Mouse (Mus musculus): ENCODE data around the gene Adm2. TPM values are rescaled to one million over a fixed set of nuclear protein-coding genes. Genes with fewer than 3 reads are reported as not detected.

The Adm2 gene
- not detected for total RNA-seq (2021)
- long read RNA-seq, experiment 1: 0 reads
- long read RNA-seq, experiment 2: 0 reads

DNA sequence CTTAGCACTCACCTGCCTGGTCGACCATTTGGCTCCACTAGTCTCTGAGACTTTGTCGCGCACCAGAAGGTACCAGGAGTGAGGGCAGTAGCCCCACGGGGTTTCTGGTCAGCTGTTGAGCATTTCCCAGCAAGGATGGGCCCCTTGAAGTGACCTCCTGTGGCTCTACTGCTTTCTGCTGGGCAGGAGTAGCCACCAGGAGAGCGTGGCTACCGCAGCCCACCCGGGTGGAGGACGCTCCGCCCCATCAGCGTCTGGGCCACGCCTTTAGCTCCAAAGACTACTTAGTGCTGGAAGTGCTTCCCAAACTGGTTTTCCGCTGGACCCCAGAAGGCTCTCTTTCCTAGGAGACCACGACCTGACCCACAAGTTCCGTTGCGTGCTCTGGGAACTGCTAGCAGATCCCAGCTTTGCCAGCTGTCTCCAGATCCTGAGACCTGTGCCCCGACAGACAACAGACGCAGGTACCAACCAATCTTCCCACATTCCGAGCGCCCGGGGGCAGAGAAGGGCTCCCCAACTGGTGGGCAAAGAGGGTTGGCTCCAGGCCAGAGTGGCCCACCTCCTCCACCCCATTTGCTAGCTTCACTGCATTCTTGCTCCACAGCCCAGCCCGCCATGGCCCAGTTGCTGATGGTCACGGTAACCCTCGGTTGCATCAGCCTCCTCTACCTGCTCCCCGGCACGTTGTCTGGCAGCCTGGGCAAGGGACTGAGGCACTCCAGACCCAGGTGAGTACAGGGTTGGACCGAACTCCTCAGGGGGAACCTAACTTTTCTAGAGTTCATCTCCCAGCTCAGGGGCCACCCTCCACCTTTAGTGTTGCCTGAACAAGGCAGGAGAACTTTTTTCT is at the start of gene Adm2:
Gene Adm2 (plus strand): TSS at position 51 of the 853 bp plus-strand sequence.
- intact Hi-C loops (cut with DNase I): no loop called here
- DNase-seq: no peak

- intact Hi-C loops (cut with DNase I): no loop called here
Observed at GRCm38 (mm10) chr15:89275497-89275896, 47.0 kb upstream of the Adm2 start.

GRCm38 (mm10) chr15:89277366-89277765 is 45.2 kb upstream of the Adm2 start:
- intact Hi-C loops (cut with DNase I): no loop called here

More at GRCm38 (mm10) chr15:89275497-89275896, 47.0 kb upstream of the Adm2 start:
- no peak for DNase-seq

DNA sequence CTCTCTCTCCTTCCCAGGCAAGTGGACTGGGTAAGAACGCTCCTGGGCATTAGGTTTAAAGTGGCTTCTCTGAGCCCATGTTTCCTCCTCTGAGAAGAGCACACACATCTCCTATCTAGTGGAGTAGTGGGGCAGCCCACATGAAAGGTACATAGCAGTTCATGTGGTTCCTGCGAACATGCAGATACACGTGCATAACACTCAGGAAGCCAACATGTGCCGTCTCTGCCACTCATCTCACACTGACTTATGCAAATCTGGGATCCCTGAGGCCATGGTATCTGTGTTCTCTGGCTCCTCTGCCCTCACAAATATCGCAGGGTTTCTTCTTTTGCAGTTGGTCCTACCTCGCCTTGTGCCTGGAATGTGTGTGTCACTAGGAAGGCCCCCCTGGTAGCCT is 40.0 kb upstream of the Adm2 start:
- DNase-seq: no peak
- intact Hi-C loops (cut with DNase I): no loop called here

More at GRCm38 (mm10) chr15:89277366-89277765, 45.2 kb upstream of the Adm2 start:
- DNase-seq: no peak

DNA sequence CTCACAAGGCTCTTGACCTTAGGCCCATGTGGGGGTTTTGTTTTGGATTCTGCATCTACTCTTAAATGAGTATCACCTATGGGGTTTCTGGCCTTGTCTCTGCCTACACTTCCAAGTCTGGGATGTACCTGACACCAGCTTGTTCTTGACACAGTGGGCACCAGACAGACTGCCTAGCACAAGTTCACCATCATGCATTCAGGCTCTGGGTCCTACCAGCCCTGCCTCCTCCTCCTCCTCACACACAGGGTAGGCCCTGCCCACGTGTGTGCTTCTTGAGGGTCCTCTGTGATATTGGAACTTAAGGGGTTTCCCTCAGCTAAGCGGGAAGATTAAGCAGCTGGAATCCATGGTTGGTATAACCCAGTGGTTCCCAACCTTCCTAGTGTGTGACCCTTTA is 38.4 kb upstream of the Adm2 start:
- intact Hi-C loops (cut with DNase I): no loop called here

DNA sequence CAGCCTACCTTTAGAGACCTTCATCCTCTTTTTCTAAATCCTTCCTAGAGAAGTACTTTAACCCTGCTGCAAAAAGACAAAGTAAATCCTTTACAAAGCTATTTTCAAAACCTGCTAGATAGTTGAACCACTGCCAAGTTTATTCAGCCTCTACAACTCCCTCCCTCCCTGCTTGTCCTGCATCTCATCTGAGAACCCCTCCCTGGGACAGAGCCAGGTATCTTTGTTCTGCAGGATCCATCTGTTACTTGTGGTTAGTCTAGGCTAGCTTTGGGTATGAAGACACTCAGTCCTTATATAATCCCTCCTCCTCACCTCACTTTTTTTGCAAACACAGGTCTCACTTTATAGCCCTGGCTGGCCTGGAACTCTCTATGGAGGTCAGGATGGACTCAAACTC is 37.5 kb upstream of the Adm2 start:
- DNase-seq: no peak
- intact Hi-C loops (cut with DNase I): no loop called here

More for the DNA sequence above, 38.4 kb upstream of the Adm2 start:
- DNase-seq: peak in 1 of 2 experiments; percentile 2

DNA sequence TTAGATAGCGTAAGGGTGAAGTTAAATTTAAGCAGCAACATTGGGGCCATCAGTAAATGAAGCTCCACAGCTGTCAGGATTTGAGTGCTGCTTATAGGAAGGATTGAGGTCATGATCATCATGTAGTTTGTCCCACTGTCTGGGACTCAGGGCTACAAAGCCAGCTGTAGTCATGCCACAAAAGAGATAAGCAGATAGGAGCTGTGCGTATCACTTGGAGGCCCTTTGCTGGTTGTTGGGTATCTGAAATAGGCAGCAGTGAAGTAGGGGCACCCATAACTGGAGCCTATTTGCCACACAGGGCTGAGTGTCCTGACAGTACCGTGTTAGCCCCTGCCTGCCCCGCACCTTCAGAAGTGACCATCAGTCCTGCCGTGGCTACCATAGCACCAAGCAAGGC is 37.0 kb upstream of the Adm2 start:
- no peak for DNase-seq
- intact Hi-C loops (cut with DNase I): no loop called here

DNA sequence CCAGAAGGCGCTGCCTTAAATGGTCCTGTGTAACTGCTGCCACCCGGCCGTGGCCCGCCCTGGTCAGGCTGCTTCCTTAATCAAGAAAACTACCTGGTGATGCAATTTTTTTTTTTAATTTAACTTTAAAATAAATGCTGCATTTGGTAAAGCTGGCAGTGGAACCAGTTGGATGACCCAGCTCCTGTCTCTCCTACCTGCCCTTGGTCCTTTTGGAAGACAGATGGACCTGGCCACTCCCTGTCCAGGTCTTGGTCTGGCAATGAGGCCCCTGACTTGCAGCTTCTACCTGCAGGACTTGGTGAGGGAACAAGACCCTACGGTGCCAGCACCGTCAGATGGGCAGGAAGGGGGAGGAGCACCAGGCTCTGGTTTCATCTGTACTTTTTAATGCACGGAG is 36.4 kb upstream of the Adm2 start:
- intact Hi-C loops (cut with DNase I): no loop called here
- DNase-seq: no peak

DNA sequence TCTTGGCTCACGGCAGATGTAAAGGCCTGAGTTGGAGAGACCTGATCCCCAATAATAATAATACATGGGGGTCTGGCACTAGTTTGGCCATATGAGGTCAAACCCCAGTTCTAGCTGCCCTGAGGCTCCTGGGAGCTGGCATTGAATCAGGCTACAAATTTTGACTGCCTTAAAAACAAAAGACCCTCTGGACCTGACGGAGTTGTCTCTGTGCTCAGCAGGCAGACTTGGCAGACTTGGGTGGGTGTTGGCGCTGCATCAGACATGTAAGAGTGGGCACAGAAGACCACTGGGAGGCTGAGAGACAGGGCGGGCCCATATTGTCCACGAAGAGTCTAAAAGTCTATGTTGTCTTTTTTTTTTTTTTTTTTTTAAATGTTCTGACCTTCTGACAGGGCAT is 35.9 kb upstream of the Adm2 start:
- intact Hi-C loops (cut with DNase I): no loop called here
- no peak for DNase-seq

DNA sequence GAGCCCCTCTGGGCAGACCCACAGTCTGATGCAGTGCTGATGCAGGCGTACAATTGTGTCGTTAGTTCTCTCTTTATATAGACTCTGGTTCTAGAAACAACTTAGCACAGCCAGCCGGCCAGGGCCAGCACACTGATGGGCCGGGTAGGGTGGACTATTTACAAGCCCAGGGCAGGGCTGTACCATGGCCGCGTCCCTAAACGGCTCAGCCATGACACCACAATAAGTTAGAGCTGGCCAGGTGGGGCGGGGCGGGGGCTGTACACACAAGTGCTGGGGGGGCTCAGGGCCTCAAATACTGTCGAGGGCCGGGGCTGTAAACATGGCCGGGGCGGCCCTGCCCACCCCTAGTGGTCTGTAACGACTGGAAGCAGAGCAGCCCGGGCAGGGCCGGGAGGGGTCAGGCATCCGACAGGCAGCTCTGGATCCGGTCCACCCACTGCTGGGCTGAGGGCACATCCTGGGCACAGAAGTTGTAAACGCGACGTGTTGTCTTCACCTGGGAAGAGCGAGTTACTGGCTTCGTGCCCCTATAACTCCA is 34.2 kb upstream of the Adm2 start:
- DNase-seq: no peak
- intact Hi-C loops (cut with DNase I): no loop called here

DNA sequence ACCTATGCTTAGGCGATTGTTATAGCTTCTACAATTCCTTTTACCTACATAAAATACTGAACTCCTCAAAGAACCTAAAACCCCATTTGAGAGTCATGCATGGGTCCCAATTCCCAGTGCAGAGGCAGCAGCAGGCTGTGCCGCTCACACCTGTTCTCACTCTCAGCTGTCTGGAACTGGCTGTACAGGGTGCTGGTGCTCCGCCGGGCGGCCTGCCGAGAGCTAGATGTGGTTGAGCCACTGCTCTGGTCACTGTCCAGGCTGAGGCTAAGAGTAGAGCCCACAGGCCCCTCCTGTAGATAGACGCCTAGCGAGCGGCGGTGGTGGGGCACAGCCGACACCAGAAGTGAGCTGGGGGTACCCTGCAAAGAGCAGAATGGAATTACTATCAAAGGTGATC is 33.1 kb upstream of the Adm2 start:
- intact Hi-C loops (cut with DNase I): no loop called here

GRCm38 (mm10) chr15:89291521-89291920 is 31.0 kb upstream of the Adm2 start:
- DNase-seq: no peak
- intact Hi-C loops (cut with DNase I): no loop called here

More for the DNA sequence above, 33.1 kb upstream of the Adm2 start:
- DNase-seq: no peak

DNA sequence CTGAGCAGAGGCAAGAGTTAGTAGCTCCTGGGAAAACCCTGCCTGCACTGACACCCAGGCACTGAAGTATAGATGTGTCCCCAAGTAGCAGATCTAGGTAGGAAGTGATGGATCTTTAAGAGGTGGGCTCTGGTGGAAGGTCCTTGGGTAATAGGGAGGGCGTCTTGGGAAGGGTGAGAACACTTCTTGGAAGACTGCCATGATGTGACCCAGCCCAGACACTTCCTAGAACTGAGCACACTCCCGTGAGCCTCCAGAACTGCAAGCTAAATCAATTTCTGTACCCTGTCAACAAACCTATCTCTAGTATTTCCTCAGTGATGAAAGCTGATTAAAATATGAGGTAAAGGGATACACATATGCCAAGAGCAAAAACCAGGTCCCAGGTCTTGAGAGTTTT is 29.7 kb upstream of the Adm2 start:
- intact Hi-C loops (cut with DNase I): no loop called here

GRCm38 (mm10) chr15:89293778-89294177 is 28.7 kb upstream of the Adm2 start:
- no peak for DNase-seq
- intact Hi-C loops (cut with DNase I): no loop called here

More for the DNA sequence above, 29.7 kb upstream of the Adm2 start:
- DNase-seq: no peak

DNA sequence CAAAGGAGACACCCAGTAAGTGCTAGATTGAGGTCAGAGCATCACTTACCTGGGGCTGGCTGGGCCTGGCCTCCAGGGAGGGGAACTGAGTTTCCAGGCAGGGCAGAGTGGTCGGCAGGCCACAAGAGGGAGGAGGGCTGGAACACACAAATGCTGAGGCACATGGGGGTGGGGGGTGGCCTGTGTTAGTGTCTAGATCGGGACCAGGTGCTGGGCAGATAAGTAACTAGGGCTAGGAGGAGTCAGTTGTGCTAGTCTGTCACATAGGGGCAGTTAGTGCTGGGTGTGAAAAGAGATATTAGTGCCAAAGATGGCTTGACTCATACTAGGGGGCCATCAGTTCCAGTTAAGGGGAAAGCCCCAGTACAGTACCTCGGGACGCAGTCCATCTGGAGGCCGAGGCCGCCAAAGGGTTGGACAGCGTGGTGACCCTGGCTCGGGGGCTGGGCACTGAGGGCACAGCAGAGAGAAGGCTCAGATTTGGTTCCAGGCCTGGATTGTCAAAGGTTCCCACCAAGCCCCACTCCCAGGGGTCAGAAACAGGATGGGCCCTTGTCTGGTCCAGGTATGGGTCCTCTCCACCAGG is 26.8 kb upstream of the Adm2 start:
- intact Hi-C loops (cut with DNase I): no loop called here
- DNase-seq: no peak

- peak in 1 of 2 experiments; percentile 45 for DNase-seq
- intact Hi-C loops (cut with DNase I): no loop called here
Observed at GRCm38 (mm10) chr15:89296465-89296864, 26.1 kb upstream of the Adm2 start.

GRCm38 (mm10) chr15:89297695-89298094 is 24.8 kb upstream of the Adm2 start:
- intact Hi-C loops (cut with DNase I): no loop called here
- DNase-seq: no peak

GRCm38 (mm10) chr15:89300180-89300579 is 22.3 kb upstream of the Adm2 start:
- intact Hi-C loops (cut with DNase I): no loop called here
- DNase-seq: no peak

DNA sequence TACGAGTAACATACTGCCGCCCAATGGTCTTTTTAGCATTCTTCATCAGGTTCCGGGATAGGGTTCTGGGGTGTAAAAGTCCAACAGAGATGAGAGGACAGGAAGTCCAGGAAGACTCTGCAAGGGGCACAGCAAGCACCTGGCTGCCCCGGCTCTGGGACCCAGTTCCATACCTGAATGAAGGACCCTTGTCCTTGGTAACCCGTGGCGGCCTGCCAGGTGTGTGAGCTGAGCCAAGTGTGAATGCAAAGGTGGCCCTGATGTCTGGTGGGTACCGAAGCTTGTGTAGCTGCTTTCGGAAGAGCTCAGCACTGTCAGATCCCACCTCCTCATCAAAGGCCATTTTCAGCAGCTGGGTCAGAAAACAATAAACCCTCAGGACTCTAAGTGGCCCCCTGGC is 21.9 kb upstream of the Adm2 start:
- no peak for DNase-seq
- intact Hi-C loops (cut with DNase I): no loop called here

DNA sequence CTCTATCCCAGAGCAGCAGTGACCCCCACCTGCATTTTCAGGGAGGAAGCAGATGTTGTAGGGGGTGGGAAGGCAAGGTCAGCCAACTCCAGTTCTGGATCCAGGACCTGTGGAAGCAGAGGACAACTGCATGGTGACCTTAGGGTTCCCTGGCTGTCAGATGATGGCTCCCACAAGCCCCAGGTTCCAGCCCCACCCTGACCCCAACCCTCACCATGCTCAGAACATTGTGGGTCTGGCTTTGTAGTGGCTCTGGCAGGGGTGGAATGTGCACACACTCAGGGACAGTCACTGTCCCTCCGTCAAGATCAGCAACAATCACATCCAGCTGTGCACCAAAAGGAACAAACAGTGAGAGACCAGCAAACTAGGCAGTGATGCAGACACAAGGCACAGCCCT is 16.6 kb upstream of the Adm2 start:
- intact Hi-C loops (cut with DNase I): no loop called here
- DNase-seq: peak in 1 of 2 experiments; percentile 1

DNA sequence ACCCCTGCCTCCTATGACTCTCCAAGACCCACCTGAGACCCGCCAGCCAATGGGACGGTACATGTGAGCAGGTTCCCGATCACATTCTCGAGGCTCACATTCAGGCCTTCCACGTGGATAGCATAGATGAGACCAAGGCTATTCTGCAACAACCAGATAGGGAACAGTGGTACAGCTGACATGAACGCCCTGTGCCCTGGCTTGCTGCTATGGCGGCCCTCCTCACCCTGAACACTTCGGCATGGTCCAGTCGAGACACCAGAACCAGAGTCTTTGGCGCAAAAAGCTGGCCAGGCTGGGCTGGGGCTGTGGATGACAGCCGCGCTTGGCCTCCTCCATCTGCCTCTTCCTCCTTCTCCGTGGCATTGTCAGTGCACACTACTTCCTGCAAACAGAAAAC is 15.1 kb upstream of the Adm2 start:
- peak in 1 of 2 experiments; percentile 4 for DNase-seq
- intact Hi-C loops (cut with DNase I): no loop called here
